Mouse (Mus musculus): ENCODE data around the gene Aqp11.

- TF ChIP-seq POLR2A (IDR thresholded peaks at IDR 0.05; ENCODE audit: extremely low read depth, insufficient read depth, low read length) = no peak
- no peak for TF ChIP-seq CTCF (IDR thresholded peaks at IDR 0.05; ENCODE audit: extremely low read depth, insufficient read depth, low read length)
These were observed 42.0 kb downstream of the Aqp11 start for GRCm38 (mm10) chr7:97696133-97696505.

All from cortical plate, adult 2 months (tissue).